Mouse (Mus musculus) brain, adult 2 months (tissue): ENCODE measurements at regions not wholly inside any gene's neighbourhood (a gene's known extent, or its start where the extent isn't known, plus 50 kb on each side); places are given as distances from the start of the nearest gene placed in this dataset.

Source experiments
- DNase-seq: peaks from one replicate; pipeline ENCODE4 v3.0.0; 2011; ENCODE audit warnings: low read depth, low spot score

DNA sequence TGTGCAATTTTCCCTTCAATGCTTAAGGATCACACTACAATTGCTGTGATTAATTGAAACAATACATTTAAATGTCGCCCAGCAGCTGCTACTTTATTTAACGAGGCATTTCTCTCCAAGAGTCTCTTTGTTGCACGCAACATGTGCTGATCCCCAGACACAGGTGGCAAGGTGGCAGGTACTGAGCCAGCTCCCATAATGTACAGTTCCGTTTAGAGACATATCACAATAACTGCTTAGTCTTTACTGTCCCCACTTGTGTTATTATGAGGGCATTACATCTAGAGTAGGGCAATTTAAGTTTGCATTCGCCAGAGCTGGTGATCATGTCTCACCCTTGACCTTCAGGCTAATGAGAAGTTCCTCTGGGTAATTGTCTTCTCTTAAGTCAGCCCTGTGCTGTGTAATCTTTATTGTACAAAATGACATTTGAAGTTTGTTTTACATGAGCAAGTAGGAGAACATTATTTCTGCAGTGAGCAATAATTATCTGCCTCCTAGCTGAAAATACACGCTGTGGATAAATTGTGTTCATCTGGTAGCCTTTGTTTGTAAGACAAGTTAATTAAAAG, 1005.7 kb upstream of the Nudt12 start:
- peak; percentile 13 for DNase-seq

DNA sequence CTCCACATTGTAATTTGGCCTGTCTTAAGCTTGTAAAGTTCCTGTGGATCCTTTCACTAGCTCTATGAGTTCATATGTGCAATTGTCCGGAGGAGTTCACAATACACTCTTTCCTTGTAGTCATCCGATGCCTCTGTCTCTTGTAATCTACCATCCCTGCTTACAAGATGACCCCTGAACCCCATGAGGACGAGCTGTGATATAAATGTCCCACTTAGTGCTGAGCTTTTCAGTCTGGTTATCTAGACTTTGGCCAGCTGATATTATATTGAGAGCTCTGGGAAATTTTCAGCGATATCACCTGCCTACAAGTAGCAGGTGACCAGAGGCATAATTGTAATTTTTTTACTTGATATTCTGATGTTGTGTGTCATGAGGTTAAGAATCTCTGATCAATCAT, 984.8 kb upstream of the Nudt12 start:
- DNase-seq = no peak

DNA sequence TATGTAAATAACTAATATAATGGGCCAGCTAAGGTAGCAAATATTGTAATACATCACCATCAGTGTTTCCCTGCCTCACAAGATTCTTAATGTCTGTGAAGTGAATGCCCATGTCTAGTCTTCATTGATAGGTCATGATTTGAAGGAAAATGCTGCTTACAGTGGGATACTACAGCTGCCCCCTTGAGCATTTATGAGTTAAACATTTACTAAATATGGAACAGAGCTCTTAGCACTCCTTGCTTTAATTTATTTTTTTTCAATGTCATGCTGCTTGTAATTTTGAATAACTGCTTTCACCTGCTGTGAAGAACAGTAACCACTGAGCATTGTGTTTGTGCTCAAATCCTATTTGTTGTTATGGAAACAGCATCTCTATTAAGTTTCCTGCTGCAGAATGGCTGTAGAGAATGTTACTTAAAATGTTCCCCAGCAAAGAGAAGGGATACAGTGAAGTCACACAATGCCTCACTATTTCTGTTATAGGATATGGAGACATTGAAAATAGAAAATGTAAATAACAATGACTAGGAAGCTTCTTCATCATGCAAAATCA, 966.2 kb upstream of the Nudt12 start:
- DNase-seq = peak; percentile 8

DNA sequence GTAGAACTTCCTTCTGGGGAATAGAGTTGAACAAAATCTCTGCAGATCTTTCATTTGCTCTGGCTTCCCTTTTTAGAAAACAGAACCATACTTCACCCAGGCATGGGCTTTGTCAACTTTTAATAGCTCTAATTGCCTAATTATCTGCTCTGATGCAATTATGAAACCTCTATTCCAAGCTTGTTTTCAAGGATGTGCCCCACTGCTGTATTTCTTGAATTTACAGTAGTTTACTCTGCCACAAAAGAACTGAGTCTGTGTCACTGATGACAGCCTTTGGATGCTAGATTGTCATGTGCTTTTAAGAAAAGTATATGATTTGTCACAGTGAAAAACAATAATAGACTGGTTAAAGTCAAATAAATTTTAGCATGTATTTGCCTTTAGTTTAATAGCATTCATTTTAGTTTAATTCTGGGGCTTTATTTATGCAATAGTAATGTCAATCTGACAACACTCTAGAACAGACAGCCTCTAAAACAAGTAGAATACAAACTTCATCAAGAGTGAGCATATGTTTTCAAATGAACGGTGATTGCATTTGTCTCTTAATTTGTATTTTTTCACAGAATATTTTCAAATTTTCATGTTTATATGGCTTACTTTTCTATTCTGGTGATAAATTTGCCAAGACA, 964.1 kb upstream of the Nudt12 start:
- DNase-seq = peak; percentile 0

DNA sequence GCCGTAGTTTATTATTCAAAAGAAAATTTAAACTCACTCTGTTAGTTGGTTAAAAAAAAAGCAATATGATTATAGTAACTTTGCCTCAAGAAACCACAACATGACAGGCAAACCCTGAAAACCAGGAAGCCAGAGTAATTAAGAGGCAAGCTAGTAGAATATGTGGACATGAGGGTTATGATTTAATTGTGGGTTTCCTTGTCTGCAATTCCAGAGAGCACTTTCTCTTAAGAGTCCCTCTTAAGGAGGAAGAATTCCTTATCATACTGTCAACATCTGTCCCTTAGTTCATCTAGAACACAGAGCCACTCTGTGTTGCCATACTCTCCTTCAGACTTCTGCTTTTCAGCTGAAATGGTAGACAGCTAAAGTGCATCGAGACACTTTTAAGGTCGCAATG, 954.2 kb upstream of the Nudt12 start:
- DNase-seq = no peak

DNA sequence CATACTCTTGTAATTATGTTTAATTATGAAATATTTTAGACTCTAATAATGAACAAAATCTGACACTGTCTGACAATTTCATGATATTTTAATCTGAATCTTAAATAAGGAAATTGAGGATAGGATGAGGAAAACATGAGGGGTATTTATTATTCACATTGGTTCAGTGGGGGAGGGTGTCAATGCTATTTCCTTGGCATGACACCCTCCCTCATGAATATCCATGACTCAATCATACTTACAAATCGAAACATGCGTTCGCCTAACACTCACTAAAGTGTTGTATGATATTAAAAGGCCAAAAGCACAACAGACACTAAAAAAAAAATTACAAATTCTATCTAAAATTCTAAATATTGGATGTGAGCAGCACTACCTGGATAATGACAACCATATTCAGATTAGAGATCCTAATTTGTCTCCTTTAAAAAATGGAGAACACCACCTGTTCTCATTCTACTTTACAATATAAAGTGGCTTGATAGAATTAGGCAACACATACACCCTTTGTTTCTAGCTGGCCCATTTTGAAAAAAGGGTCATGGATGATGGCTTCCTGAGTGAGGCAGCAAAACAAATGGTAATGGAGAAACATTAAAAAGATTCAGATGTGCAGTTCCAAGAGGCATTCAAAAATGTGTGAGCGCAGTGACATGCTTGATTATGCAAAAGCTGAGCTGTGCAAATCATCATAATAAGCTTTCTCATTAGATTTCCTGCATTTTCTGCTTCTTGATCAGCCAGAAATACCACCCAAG, 942.3 kb upstream of the Nudt12 start:
- peak; percentile 4 for DNase-seq

DNA sequence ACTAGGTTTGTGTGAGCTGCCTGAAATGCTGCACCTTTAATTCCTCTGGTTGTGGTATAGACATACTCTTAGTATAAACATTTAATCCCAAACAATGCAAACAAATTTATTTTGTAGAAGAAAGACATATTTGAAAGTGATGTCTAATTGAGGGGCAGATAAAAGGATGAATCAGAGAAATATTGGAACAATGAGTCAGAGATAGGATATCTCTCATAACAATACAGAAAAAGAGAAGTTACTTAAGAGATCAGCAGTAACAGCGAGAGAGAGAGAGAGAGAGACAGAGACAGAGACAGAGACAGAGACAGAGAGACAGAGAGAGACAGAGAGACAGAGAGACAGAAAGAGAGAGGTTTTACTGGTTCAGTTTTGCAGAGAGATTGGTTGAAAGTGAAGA, 933.3 kb upstream of the Nudt12 start:
- no peak for DNase-seq

DNA sequence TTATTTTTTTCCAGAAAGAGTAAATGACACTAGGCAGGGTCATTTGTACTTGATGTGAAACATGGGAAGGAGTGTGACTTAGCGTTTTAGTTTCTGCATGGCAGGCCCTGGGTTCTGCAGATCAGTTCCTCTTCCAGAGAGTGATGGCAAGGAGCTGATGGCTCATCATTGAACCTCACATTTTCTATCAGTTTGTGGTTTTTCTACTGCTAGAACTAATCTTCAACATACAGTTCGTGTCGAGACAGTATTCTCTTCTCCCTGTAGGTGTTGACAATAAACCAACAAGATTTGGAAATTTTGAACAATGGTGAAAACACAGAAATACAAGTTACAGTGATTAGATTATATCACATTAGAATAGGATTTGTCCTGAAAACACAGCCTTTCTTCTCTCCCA, 891.2 kb upstream of the Nudt12 start:
- no peak for DNase-seq

DNA sequence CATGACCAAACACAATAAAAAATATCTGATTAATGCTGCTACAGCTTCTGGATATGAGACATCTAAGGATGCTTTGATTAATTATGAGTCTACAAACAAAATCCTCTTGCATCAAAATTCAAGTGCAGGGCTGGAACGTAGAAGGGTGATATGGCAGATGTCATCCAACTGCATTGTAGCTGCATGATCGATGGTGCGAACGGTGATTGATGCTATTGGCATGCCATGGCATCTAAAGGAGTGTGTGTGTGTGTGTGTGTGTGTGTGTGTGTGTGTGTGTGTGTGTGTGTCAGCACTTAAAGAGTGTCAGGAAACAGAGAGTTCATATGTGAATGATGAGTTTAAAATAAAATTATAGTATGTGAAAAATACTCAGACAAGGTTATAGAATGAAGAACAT, 864.6 kb upstream of the Nudt12 start:
- DNase-seq = no peak

DNA sequence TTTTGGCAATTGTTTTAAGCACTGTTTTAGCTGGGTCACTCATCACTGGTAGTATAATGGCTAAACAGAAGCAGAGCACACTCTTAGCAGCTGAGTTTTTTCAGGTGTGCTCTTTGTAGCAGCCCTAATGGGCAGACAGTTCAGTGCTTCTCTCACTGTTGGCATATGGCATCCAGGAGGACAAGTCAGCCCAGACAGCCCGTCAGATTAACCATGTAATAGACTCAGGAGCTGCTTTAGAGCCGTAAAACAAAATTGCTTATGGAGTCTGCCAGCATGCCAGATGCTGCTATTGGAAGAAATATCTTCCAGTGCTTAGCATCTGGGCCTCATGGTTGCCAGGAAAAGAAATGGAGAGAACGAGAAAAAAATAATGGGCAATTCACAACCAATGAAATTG, 835.7 kb upstream of the Nudt12 start:
- DNase-seq = peak; percentile 1

DNA sequence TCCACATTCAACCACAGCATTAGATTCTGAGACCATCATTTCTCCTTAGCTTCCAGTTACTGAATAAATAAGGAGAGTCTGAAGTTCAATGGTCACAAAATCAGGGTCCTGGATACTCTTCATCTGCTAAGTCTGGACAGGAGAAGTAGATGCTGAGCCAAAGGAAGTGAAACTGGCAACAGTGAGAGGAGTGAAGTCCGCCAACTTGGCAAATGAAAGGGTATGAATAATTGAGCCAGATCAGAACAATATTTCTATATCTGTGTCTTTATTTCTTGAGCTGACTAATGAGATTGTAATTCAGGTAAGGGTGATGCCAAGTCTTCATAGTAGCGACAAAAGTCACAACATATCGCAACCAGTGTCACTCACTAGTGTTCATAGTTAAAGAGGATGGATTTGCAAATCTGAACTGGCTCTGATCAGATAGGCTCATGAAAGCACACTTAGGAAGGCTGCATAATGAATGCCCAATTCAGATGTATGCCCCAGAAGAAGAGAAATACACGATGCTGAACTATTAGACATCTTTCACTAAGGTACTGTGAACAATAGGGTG, 832.2 kb upstream of the Nudt12 start:
- no peak for DNase-seq

DNA sequence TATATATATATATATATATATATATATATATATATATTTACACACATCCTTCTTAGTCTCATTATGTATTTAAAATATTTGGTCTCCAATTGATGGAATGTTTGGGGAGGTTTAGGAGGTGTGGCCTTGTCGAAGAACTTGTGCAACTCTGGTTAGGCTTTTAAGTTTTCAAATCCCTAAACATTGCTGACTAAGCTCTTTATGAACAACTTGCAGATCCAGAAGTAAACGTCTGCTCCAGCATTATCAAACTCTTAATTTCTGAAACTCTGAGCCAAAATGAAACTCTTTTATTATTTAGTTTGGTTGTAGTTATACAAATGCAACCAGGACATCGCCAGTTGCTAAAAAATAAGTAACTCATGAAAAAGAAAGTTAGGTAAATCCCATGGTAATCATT, 792.7 kb upstream of the Nudt12 start:
- no peak for DNase-seq

DNA sequence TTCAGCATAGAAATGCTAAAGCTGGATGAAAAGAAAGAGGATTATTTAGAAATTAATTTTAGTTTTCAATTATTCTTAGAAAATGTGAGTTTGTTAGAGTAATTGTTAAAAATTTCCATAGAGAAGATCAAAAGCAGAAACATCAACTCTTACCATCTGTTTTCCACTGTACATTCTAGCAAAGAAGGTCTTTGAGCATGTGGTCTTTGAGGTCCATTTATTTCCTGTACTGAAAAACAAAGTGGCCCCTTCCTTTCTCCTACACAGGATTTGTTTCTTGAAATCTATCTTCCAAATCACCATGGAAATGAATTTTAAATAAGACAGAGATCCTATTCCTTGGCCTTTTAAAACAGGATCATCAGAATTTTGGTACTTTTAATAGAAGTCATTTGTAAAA, 780.3 kb upstream of the Nudt12 start:
- no peak for DNase-seq

DNA sequence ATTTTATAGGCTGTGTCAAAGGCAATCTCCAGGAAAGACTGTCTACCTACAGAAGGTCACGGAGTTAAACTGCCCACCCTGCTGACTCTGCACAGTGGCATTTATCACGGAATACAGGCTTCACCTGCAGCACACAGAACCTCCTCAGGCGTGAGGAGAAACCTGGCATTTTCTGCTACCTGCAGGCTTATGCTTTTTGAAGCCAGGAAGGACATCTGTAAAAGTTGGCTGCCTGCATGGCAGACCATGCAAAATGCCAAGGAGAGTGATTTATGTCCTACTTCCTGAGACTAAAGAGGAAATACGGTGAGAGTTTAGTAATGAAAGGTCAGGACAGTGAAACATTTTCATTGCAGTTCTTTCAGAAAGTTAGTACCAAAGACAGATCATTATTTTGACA, 779.6 kb upstream of the Nudt12 start:
- peak; percentile 7 for DNase-seq

DNA sequence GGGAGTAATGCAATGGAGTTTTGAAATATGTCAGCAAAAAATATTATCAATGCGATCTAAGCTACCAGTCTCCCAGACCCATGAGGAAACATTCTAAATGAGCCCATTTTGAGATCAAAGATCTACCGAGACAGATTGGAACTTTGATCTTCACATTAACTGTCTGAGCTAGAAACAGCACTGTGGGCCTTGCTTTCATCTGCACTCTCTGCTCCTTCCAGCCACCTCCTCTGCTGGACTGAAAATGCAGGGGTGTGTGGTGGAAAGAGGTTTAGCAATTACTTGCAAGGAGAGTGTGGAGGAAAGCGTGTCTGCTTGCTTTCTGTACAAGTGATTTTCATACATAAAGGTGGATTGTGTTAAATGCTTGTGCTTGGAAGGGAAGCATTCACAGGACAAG, 760.9 kb upstream of the Nudt12 start:
- peak; percentile 3 for DNase-seq

DNA sequence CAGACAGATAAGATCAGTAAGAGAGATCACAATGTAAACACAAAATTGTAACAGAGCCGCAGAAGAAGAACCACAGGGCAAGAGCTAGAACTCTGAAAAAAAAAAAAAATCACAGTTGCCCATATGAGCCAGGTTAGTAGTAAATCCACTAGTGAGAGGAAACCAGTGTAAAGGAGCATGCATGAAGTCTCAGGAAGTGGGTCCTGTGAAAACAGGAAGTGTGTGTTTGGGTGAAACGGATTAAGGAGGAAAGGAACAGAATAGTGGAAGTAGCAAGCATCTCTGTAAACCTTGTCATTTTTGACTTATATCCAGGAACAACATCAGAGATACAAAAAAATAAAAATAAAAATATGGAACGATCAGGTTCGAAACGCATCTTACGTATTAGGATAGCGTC, 753.4 kb upstream of the Nudt12 start:
- DNase-seq = no peak

DNA sequence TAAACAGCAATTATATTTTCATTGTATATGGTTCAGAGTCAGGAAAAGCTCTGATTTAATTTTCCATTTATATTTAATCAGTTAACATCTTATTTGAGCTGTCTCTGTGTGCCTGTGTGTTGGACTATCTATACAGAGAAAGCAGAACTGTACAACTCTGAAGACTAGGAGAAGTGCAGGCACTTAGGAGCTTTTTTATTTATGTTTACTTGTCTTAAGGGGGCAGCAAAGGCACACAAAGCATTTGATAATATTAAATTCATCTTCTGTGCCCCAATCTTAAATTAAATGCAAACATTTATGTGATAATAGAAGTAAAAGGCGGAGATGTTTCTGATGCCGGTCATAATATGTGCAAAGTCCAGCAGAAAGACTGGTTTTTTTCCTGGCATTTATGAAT, 751.3 kb upstream of the Nudt12 start:
- peak; percentile 26 for DNase-seq

DNA sequence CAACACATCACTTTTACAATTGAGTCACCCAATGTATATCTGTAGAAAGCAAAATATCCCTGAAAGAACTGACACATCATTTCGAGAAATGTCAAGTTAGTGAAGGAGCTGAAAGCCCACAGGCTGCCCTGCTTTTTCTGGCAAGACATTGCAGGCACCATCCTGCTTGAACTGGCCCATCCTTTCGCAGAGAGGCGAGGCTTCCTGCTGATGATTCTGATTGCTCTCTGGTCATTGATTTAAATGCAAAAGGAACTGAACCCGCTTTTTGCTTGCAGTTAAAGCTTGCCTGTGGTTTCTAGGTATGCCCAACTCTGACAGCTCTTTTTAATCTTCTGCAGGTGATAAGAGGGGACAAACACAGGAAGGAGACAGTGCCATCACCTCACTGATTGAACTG, 748.9 kb upstream of the Nudt12 start:
- DNase-seq = no peak

DNA sequence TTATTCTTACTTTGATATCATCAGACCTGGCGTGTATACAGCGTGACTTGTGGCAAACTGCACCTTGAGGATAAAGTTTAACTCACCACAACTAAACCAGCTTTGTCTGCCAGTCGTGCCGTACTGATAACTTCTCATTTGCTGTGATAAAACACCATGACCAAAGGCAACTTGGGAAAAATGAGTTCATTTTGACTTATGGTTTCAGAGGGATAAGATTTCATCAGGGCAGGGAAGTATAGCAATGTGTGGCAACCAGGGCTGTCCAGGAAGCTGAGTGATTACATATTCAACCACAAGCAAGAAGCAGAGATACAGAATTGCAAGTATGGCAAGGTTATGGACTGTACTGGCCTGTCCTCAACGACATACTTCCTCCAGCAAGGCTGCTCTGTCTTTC, 747.7 kb upstream of the Nudt12 start:
- DNase-seq = no peak

DNA sequence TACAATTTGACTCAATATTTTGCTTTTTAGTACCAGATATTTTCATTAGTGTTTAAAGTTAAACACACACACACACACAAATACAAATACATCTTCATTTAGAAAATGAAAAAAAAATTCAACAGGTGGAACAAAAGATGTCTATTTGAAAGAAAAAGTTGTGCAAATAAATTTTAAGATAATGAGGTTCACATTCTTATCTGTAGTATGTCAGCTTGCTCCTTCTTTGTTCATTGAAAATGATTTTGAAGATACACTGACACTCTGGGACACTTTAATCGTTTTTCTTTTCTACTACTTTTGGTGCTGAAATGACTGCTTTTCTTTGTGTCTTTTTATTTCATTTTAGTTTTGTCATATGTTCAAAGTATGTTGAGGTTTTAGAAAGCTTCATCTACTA, 732.9 kb upstream of the Nudt12 start:
- DNase-seq = no peak
